Mouse (Mus musculus): ENCODE measurements at regions not wholly inside any gene's neighbourhood (a gene's known extent, or its start where the extent isn't known, plus 50 kb on each side); places are given as distances from the start of the nearest gene placed in this dataset.

DNA sequence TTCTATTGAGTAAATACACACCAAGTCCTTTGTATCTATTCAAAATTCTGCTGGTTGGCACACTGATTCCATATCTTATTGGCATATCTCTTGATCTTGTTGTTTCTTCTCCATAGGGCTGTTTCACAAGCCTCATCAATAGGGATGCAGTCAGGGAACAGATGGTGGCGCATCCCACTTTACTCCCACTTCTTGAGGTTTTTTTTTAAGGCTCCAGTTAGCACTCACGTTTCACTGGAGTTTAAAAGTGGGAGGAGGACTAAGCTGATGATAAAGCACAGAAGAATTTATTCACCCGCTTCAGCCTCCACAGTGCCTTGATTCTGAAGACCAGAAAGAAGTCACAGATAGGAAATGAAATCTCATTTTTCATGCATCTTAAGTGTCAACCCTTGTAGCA is 199.8 kb downstream of the Fam198b start:
- no peaks in the 10 kb centered on the region for H3K9me3 ChIP-seq (ENCODE audit: control insufficient read depth)
- no peak overlapping the region for H3K4me2 ChIP-seq (replicated peaks; ENCODE audit: low read depth)
- H3K27ac ChIP-seq (ENCODE audit: low read depth, low read length): no peak overlapping the region
- no peak overlapping the region for H3K9ac ChIP-seq (ENCODE audit: low read depth, low read length)
- ATAC-seq: no peak
- H3K27me3 ChIP-seq (replicated peaks; ENCODE audit: control insufficient read depth, insufficient read depth, low read length): no peaks in the 10 kb centered on the region
- H3K4me1 ChIP-seq (replicated peaks; ENCODE audit: control insufficient read depth, insufficient read depth, low read length): no peaks in the 10 kb centered on the region
- H3K36me3 ChIP-seq (ENCODE audit: control insufficient read depth, insufficient read depth): no peaks in the 10 kb centered on the region
- 74% methylated on average over 3 of the region's 3 CpGs for WGBS
- H3K4me3 ChIP-seq (ENCODE audit: low read depth, low read length): no peak overlapping the region
- TF ChIP-seq CTCF (IDR thresholded peaks at IDR 0.05; ENCODE audit: low read depth): no peak

DNA sequence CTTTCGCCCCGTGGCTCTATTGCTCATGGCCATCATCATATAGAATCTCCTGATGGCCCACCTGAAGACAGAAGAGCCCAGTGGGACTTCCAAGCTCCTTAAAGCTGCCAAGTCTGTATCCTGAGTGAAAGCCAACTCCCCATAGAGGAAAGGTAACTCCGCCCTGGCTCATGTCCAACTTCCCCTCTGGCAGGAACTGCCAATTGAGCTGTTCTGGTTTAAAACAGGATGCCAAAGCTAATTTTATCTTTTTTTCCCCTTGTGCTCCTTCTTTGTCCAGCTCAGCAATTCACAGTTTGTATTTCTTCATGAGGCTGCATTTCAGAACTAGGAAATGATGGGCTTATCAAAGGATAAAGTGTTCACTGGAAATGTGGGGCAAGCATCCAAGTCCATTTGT is 215.3 kb downstream of the Fam198b start:
- Histone ChIP-seq H3K4me1 (replicated peaks; ENCODE audit: control insufficient read depth, insufficient read depth, low read length) (no peaks in the 10 kb centered on the region), H3K27me3 (replicated peaks; ENCODE audit: control insufficient read depth, insufficient read depth, low read length) (no peaks in the 10 kb centered on the region), H3K4me3 (ENCODE audit: low read depth, low read length) (no peak overlapping the region), H3K27ac (ENCODE audit: low read depth, low read length) (no peak overlapping the region), H3K9me3 (ENCODE audit: control insufficient read depth) (no peaks in the 10 kb centered on the region), H3K4me2 (replicated peaks; ENCODE audit: low read depth) (no peak overlapping the region), H3K36me3 (ENCODE audit: control insufficient read depth, insufficient read depth) (no peaks in the 10 kb centered on the region), H3K9ac (ENCODE audit: low read depth, low read length) (no peak overlapping the region)
- WGBS: 89% methylated on average over 3 of the region's 3 CpGs
- no peak for ATAC-seq
- no peak for TF ChIP-seq CTCF (IDR thresholded peaks at IDR 0.05; ENCODE audit: low read depth)

DNA sequence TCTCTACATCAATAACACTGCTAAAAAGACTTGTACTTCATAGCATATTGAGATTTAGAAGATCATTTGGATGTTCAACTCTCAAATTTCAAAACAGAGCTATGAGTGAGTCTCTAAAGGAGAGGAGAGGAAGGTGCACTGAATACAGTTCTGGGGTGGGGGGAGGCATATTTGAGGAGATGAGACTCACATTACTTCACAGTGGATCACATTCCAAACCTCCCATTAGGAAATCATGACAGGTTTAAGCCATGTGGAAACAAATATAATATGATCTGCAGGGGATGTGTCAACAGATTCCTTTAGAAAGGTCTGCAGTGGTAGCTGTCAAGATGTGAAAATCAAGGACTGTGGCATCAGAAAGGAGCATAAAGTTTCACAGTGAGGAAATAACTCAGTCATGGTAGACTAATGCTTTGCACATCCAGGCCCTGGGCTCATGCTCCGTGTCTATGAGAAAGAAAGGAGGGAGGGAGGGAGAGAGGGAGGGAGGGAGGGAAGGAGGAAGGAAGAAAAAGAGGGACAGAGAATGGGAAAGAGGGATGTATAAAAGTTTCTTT is 235.9 kb downstream of the Fam198b start:
- Histone ChIP-seq H3K27ac (ENCODE audit: low read depth, low read length) (no peak overlapping the region), H3K4me1 (replicated peaks; ENCODE audit: control insufficient read depth, insufficient read depth, low read length) (no peaks in the 10 kb centered on the region), H3K4me3 (ENCODE audit: low read depth, low read length) (no peak overlapping the region), H3K27me3 (replicated peaks; ENCODE audit: control insufficient read depth, insufficient read depth, low read length) (no peaks in the 10 kb centered on the region), H3K4me2 (replicated peaks; ENCODE audit: low read depth) (no peak overlapping the region), H3K36me3 (ENCODE audit: control insufficient read depth, insufficient read depth) (no peaks in the 10 kb centered on the region), H3K9ac (ENCODE audit: low read depth, low read length) (no peak overlapping the region), H3K9me3 (ENCODE audit: control insufficient read depth) (no peaks in the 10 kb centered on the region)
- TF ChIP-seq CTCF (IDR thresholded peaks at IDR 0.05; ENCODE audit: low read depth): no peak
- 54% methylated on average over 1 of the region's 1 CpGs for WGBS
- no peak for ATAC-seq

DNA sequence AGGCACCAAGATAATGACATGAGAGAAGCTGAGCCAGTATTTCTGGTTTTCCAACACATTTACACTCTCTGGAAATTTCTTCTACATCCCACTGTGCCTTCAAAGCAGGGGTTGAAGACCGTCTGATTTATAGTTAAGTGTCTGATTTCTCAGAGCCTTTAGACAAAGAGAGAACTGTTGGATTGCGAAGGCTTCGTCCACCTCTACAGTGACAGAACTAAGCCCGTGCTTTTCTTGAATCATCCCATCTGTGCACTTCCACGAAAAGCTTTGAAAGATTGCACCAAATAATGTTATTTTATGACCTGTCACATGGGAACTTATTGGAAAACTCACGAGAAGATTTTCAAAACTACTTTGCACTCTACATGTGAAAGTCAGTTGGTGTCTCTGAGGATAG is 239.3 kb downstream of the Fam198b start:
- Histone ChIP-seq H3K4me3 (ENCODE audit: low read depth, low read length) (no peak overlapping the region), H3K27me3 (replicated peaks; ENCODE audit: control insufficient read depth, insufficient read depth, low read length) (no peaks in the 10 kb centered on the region), H3K9ac (ENCODE audit: low read depth, low read length) (no peak overlapping the region), H3K9me3 (ENCODE audit: control insufficient read depth) (no peaks in the 10 kb centered on the region), H3K27ac (ENCODE audit: low read depth, low read length) (no peak overlapping the region), H3K4me1 (replicated peaks; ENCODE audit: control insufficient read depth, insufficient read depth, low read length) (no peaks in the 10 kb centered on the region), H3K36me3 (ENCODE audit: control insufficient read depth, insufficient read depth) (no peaks in the 10 kb centered on the region), H3K4me2 (replicated peaks; ENCODE audit: low read depth) (no peak overlapping the region)
- no peak for ATAC-seq
- TF ChIP-seq CTCF (IDR thresholded peaks at IDR 0.05; ENCODE audit: low read depth): no peak
- WGBS: 76% methylated on average over 6 of the region's 6 CpGs

DNA sequence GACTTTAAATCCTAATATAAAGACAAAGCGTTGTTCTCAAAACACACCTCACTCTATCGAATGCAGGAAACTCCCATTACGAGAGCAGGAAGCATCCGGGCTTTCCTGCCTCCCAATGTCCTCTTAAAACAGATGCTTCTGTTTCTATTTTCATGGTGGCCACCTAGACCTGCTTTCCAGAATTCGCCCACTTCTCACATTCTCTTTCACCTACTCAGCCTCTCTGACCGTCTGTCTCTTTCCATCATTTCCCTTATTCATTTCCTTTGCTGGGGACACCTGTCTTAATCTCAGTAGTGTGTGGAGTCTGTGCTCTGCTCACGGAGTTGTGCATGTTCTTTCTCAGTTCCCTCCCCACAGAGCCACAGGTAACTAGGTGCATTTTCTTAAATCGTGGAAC is 240.3 kb downstream of the Fam198b start:
- Histone ChIP-seq H3K4me1 (replicated peaks; ENCODE audit: control insufficient read depth, insufficient read depth, low read length) (no peaks in the 10 kb centered on the region), H3K9ac (ENCODE audit: low read depth, low read length) (no peak overlapping the region), H3K9me3 (ENCODE audit: control insufficient read depth) (no peaks in the 10 kb centered on the region), H3K4me3 (ENCODE audit: low read depth, low read length) (no peak overlapping the region), H3K27me3 (replicated peaks; ENCODE audit: control insufficient read depth, insufficient read depth, low read length) (no peaks in the 10 kb centered on the region), H3K36me3 (ENCODE audit: control insufficient read depth, insufficient read depth) (no peaks in the 10 kb centered on the region), H3K4me2 (replicated peaks; ENCODE audit: low read depth) (no peak overlapping the region), H3K27ac (ENCODE audit: low read depth, low read length) (no peak overlapping the region)
- ATAC-seq: no peak
- WGBS: 75% methylated on average over 8 of the region's 8 CpGs
- TF ChIP-seq CTCF (IDR thresholded peaks at IDR 0.05; ENCODE audit: low read depth): no peak

DNA sequence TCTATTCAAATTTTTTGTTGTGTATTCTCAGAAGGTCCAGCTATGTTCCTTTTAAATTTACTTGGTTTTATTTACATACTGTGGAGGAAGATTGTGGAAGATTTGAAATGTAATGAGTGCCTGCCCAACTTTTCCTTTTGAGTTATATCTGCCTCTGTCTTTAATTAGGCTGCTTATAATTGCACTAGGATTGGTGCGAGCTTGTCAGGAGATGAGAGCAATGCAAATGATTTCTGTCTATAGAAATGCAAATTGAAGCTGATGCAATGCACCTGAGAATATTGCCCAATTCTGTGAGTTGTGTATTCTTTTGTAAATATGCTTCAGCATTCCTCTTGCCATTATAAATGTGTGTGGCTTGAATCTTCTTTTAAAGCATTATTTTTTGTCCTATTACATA is 257.4 kb downstream of the Fam198b start:
- no peak overlapping the region for H3K4me2 ChIP-seq (replicated peaks; ENCODE audit: low read depth)
- H3K4me1 ChIP-seq (replicated peaks; ENCODE audit: control insufficient read depth, insufficient read depth, low read length): no peaks in the 10 kb centered on the region
- H3K9ac ChIP-seq (ENCODE audit: low read depth, low read length): no peak overlapping the region
- ATAC-seq: no peak
- no peaks in the 10 kb centered on the region for H3K36me3 ChIP-seq (ENCODE audit: control insufficient read depth, insufficient read depth)
- 73% methylated on average over 1 of the region's 1 CpGs for WGBS
- no peak overlapping the region for H3K27ac ChIP-seq (ENCODE audit: low read depth, low read length)
- no peaks in the 10 kb centered on the region for H3K9me3 ChIP-seq (ENCODE audit: control insufficient read depth)
- H3K4me3 ChIP-seq (ENCODE audit: low read depth, low read length): no peak overlapping the region
- no peak for TF ChIP-seq CTCF (IDR thresholded peaks at IDR 0.05; ENCODE audit: low read depth)
- no peaks in the 10 kb centered on the region for H3K27me3 ChIP-seq (replicated peaks; ENCODE audit: control insufficient read depth, insufficient read depth, low read length)

DNA sequence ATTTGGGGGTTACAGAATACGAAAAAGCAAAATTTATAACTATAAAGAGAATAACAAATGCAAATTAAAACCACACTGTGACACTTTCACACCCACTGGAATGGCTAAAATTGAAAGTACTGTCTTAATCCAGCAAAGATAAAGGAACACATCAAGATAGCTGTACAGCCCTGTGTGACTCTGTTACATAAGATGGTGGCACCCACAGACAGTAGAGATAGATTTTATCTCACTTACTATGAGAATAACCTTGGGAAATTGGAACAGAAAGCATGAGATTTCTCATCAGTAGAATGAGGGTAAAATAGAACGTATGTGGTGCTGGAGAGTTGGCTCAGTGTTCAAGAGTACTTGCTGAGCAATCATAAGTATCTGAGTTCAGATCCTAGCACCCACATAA is 276.1 kb downstream of the Fam198b start:
- ATAC-seq: no peak
- Histone ChIP-seq H3K4me1 (replicated peaks; ENCODE audit: control insufficient read depth, insufficient read depth, low read length) (no peaks in the 10 kb centered on the region), H3K36me3 (ENCODE audit: control insufficient read depth, insufficient read depth) (no peaks in the 10 kb centered on the region), H3K4me2 (replicated peaks; ENCODE audit: low read depth) (no peak overlapping the region), H3K27me3 (replicated peaks; ENCODE audit: control insufficient read depth, insufficient read depth, low read length) (no peaks in the 10 kb centered on the region), H3K27ac (ENCODE audit: low read depth, low read length) (no peak overlapping the region), H3K9ac (ENCODE audit: low read depth, low read length) (no peak overlapping the region), H3K4me3 (ENCODE audit: low read depth, low read length) (no peak overlapping the region), H3K9me3 (ENCODE audit: control insufficient read depth) (no peaks in the 10 kb centered on the region)
- 85% methylated on average over 2 of the region's 2 CpGs for WGBS
- TF ChIP-seq CTCF (IDR thresholded peaks at IDR 0.05; ENCODE audit: low read depth): no peak
